Mouse (Mus musculus): ENCODE data around the gene Rhob. TPM values are rescaled to one million over a fixed set of nuclear protein-coding genes. Genes with fewer than 3 reads are reported as not detected.

Gene Rhob
- total RNA-seq (2014; rRNA removed): 323 and 329 TPM in 2 replicates
- polyA plus RNA-seq (2015; fragmentation: Nextera tagmentation; extraction: Ambion mirVana): 74.1 and 75.1 TPM in 2 replicates

DNA sequence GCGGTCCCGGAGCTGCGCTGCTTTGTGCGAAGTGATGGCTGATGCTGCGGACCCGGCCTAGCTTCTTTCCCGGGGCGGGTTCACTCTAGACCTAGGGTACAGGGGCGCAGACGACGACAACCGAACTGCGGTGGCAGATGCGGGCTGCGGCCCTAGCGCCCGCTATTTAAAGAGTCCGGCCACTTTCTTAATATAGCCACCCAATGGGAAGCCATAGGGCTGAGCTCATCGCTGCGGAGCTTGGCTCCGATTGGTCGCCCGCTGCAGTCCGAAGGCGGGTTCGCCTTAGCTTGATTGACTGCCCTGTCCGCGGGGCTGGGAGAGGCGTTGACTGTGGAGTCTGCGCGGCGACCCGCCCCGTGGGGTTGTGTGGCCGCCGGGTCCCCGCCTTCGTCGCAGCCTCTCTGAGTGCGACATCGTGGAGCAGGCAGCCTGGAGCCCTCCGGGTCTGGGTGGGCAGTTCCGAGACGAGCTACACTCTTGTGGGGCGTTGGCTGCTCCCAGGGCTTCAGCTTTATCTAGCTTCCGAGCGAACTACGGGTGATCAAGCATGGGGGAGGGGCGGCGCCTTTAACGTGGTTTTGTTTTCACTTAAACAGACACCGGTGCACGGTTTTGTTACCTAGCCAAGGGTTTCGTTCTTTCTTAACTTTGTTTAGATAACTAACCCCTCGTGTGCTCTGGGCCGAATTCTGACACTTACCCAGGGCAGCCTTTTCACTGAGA lies at the start of gene Rhob:
Rhob (minus strand) TSS at position 139 of the 726 bp plus-strand sequence.
- Histone ChIP-seq H3K9me3 (ENCODE audit: low read length) (no peaks in the 10 kb centered on the region), H3K36me3 (ENCODE audit: insufficient read depth, low read length) (no peaks in the 10 kb centered on the region), H3K4me2 (ENCODE audit: low read depth, low read length, poor library complexity, severe bottlenecking) (peak within 1 kb of the TSS; percentile 86), H3K9ac (replicated peaks; ENCODE audit: low read length, poor library complexity, severe bottlenecking) (peak within 1 kb of the TSS; percentile 100), H3K4me1 (ENCODE audit: insufficient read depth, low read length) (peaks cover 19% of the 10 kb centered on the region; the same call in 1 of the 2 replicates), H3K27ac (ENCODE audit: low read depth, low read length) (peak within 1 kb of the TSS; percentile 100), H3K4me3 (ENCODE audit: low read depth, low read length) (peak within 1 kb of the TSS; percentile 96), H3K27me3 (ENCODE audit: insufficient read depth, low read length) (no peaks in the 10 kb centered on the region)
- DNase-seq (ENCODE audit: low spot score): peak; percentile 99
- TF ChIP-seq CTCF (IDR thresholded peaks at IDR 0.05): no peak
- peak; percentile 97 for ATAC-seq (ENCODE audit: low FRiP score)
- WGBS: 2% methylated on average over 54 of the region's 56 CpGs

DNA sequence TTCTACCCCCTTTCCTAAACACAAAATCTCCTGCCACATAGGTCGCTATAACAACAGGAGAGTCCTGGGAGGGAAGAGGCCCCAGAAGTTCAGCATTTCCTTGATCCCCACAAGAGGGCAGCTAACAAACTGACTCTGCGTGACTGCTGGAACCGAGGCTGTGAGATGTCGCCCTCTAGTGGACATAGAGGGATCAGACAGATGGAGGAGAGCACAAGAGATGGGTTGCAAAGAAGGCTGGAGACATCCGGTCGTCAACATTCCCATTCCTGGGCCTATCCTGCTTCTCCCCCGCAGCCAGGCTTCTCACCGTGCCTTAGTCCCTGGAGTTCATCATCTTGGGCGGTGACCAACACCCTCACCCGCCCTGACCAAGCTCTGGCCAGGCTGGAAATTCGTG lies 47.5 kb upstream of the Rhob start:
- Histone ChIP-seq H3K36me3 (ENCODE audit: insufficient read depth, low read length) (no peaks in the 10 kb centered on the region), H3K27me3 (ENCODE audit: insufficient read depth, low read length) (no peaks in the 10 kb centered on the region), H3K4me2 (ENCODE audit: low read depth, low read length, poor library complexity, severe bottlenecking) (no peak overlapping the region), H3K4me3 (ENCODE audit: low read depth, low read length) (no peak overlapping the region), H3K9ac (replicated peaks; ENCODE audit: low read length, poor library complexity, severe bottlenecking) (no peak overlapping the region), H3K4me1 (ENCODE audit: insufficient read depth, low read length) (no peaks in the 10 kb centered on the region), H3K9me3 (ENCODE audit: low read length) (no peaks in the 10 kb centered on the region), H3K27ac (ENCODE audit: low read depth, low read length) (no peak overlapping the region)
- DNase-seq (ENCODE audit: low spot score): peak; percentile 87
- WGBS: 26% methylated on average over 11 of the region's 11 CpGs
- ATAC-seq (ENCODE audit: low FRiP score): peak; percentile 66; the same call in 1 of the 2 replicates
- peak; percentile 97 for TF ChIP-seq CTCF (IDR thresholded peaks at IDR 0.05)

DNA sequence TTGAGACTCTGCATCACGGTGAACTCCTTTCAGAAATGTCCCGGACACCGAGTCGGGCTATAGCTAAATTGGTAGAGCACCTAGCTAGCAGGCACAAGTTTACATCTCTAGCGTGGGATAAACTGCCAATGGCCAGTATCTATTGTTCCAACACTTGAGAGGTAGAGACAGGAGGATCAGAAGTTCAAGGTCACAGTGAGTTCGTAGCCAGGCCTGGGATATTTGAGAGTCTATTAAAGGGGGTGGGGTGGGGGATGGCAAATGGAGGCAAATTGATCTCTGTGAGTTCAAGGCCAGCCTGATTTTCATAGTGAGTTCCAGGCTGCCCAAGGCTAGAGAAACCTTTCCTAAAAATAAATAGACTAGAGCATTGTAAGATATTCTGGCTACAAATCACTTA lies 47.0 kb upstream of the Rhob start:
- Histone ChIP-seq H3K4me3 (ENCODE audit: low read depth, low read length) (no peak overlapping the region), H3K27me3 (ENCODE audit: insufficient read depth, low read length) (no peaks in the 10 kb centered on the region), H3K9me3 (ENCODE audit: low read length) (no peaks in the 10 kb centered on the region), H3K36me3 (ENCODE audit: insufficient read depth, low read length) (no peaks in the 10 kb centered on the region), H3K4me2 (ENCODE audit: low read depth, low read length, poor library complexity, severe bottlenecking) (no peak overlapping the region), H3K27ac (ENCODE audit: low read depth, low read length) (no peak overlapping the region), H3K4me1 (ENCODE audit: insufficient read depth, low read length) (no peaks in the 10 kb centered on the region), H3K9ac (replicated peaks; ENCODE audit: low read length, poor library complexity, severe bottlenecking) (no peak overlapping the region)
- DNase-seq (ENCODE audit: low spot score): no peak
- ATAC-seq (ENCODE audit: low FRiP score): no peak
- no peak for TF ChIP-seq CTCF (IDR thresholded peaks at IDR 0.05)
- 87% methylated on average over 6 of the region's 6 CpGs for WGBS

DNA sequence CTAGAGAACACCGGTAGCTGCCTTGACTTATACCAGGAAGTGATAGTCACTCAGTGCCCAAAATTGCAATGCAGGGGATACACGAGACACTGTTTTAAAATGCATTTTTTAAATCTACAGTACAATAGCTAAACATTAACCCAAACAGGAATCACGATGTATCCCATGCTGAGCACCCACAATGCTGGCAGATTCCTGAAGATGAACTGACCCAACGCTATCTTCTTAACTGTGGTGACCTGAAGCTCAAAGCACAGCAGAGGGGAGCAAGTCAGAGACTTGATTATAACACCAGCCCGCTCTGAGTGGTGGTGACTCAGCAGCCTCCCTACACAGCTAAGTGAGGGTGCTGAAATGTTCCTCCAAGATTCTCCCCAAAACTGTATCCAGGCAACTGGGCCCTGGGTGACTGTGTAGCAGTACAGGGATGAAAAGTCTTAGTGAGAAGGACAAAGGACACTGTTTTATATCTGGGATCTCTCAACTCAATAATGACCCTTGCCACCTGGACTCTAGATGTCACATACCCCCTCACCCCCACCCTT lies 45.3 kb upstream of the Rhob start:
- Histone ChIP-seq H3K4me3 (ENCODE audit: low read depth, low read length) (no peak overlapping the region), H3K27me3 (ENCODE audit: insufficient read depth, low read length) (no peaks in the 10 kb centered on the region), H3K9me3 (ENCODE audit: low read length) (no peaks in the 10 kb centered on the region), H3K4me1 (ENCODE audit: insufficient read depth, low read length) (no peaks in the 10 kb centered on the region), H3K27ac (ENCODE audit: low read depth, low read length) (no peak overlapping the region), H3K36me3 (ENCODE audit: insufficient read depth, low read length) (no peaks in the 10 kb centered on the region), H3K9ac (replicated peaks; ENCODE audit: low read length, poor library complexity, severe bottlenecking) (no peak overlapping the region), H3K4me2 (ENCODE audit: low read depth, low read length, poor library complexity, severe bottlenecking) (no peak overlapping the region)
- 80% methylated on average over 5 of the region's 5 CpGs for WGBS
- TF ChIP-seq CTCF (IDR thresholded peaks at IDR 0.05): no peak
- ATAC-seq (ENCODE audit: low FRiP score) (no peak), DNase-seq (ENCODE audit: low spot score) (no peak)

DNA sequence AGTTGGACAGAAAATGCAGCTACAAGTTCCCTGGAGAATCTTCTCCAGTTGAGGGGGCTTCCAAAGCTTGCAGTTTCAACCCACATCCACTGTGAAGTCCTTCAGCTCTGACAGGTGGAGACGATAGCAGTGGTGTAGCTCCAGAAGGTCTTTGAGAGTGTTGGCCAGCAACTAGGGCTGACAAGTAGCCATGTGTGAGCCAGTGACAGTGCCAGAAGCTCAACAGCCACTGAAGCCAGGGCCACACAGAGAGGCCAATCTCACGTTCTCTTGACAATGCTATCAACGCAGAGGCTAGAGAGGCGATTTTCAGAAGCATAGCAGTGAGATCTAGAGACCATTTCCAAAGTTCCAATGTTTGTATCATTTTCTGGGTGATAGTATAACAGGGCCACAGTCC lies 42.6 kb upstream of the Rhob start:
- H3K4me2 ChIP-seq (ENCODE audit: low read depth, low read length, poor library complexity, severe bottlenecking): no peak overlapping the region
- TF ChIP-seq CTCF (IDR thresholded peaks at IDR 0.05): no peak
- H3K36me3 ChIP-seq (ENCODE audit: insufficient read depth, low read length): no peaks in the 10 kb centered on the region
- H3K27me3 ChIP-seq (ENCODE audit: insufficient read depth, low read length): no peaks in the 10 kb centered on the region
- H3K9ac ChIP-seq (replicated peaks; ENCODE audit: low read length, poor library complexity, severe bottlenecking): no peak overlapping the region
- ATAC-seq (ENCODE audit: low FRiP score) (no peak), DNase-seq (ENCODE audit: low spot score) (no peak)
- 81% methylated on average over 4 of the region's 4 CpGs for WGBS
- no peaks in the 10 kb centered on the region for H3K4me1 ChIP-seq (ENCODE audit: insufficient read depth, low read length)
- no peak overlapping the region for H3K27ac ChIP-seq (ENCODE audit: low read depth, low read length)
- H3K4me3 ChIP-seq (ENCODE audit: low read depth, low read length): no peak overlapping the region
- no peaks in the 10 kb centered on the region for H3K9me3 ChIP-seq (ENCODE audit: low read length)

DNA sequence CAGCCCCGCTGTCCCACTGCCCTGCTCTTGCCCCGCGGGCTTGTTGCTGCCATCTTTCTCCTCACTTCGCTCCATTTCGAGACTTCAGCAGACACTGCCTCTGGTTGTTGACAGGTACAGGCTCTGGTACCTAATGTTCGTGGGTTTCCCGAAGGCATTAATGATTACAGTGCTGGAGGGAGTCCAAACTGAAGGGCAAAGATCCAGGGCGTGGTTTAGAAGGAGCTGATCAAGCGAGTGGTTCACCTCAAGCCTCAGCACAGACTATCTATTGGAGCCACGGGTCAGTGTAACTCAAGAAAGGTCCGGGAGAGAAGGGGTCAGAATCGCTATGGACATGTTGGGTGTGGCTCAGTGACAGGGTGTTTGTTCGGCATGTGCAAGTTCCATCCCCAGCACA lies 39.7 kb upstream of the Rhob start:
- H3K27me3 ChIP-seq (ENCODE audit: insufficient read depth, low read length): no peaks in the 10 kb centered on the region
- no peak overlapping the region for H3K4me2 ChIP-seq (ENCODE audit: low read depth, low read length, poor library complexity, severe bottlenecking)
- H3K27ac ChIP-seq (ENCODE audit: low read depth, low read length): no peak overlapping the region
- TF ChIP-seq CTCF (IDR thresholded peaks at IDR 0.05): no peak
- no peaks in the 10 kb centered on the region for H3K9me3 ChIP-seq (ENCODE audit: low read length)
- H3K36me3 ChIP-seq (ENCODE audit: insufficient read depth, low read length): no peaks in the 10 kb centered on the region
- H3K9ac ChIP-seq (replicated peaks; ENCODE audit: low read length, poor library complexity, severe bottlenecking): no peak overlapping the region
- no peak overlapping the region for H3K4me3 ChIP-seq (ENCODE audit: low read depth, low read length)
- WGBS: 92% methylated on average over 13 of the region's 13 CpGs
- no peaks in the 10 kb centered on the region for H3K4me1 ChIP-seq (ENCODE audit: insufficient read depth, low read length)
- ATAC-seq (ENCODE audit: low FRiP score) (no peak), DNase-seq (ENCODE audit: low spot score) (no peak)
